Mouse (Mus musculus) 3134 (cell line): ENCODE data around the gene Myo1e.

ENCODE experiments used
- DNase-seq: peaks from one replicate; pipeline ENCODE4 v3.0.0-alpha.2; 2011; ENCODE audit warnings: low spot score; ENCODE audit not compliant: insufficient read length; ENCODE audit errors: extremely low read depth

The Myo1e gene

DNA sequence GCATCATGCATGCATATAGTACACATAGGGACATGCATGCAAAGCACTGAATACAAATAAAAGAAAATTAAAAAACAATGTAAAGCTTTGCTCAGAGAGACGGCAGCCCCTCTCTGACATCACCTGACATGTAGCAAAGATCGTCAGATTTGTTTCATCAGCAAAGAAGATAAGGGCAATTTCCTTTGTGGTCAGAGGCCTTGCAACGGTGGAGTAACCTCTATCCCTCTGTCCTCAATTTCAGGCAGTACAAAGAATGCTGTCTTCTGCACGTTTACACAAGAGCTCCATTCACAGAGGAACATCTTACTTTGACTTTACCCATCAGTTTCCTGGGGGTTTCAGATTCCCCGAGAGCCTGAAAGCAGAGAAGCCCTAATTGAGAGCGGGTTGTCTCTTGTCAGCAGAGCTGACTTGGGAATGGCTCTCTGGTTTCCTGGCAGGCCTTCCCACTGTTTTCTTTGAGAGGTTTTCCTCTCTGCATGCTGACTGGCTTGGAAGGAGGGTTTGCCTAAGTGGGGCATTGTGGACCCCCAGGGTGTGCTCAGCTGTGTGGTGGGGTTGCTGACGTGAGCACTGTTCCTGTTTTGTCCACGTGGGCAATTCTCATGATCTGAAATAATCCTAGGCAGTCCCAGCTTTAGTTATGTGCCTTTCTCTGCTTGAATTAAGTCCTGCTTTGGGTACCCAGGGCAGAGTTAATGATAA is 144.6 kb downstream of the Myo1e start:
- DNase-seq, result no peak

DNA sequence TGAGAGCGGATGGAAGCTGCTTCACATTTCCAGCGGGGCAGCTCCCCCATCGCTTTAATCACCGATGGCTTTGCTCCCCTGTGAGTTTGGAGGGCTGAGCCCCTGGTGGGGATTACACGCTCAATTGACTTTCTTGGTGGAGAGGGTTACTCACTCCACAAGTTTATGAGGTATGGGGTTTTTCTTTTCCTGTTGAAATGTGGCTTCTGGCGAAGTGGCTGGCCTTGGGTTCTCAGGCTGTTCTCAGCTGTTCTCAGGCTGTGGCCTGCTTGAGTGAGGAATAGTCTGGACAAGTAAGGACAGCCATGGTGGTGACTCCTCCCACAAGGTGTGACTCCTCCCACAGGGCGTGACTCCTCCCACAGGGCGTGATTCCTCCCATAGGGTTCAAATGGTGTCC is 149.1 kb downstream of the Myo1e start:
- no peak for DNase-seq

- no peak for DNase-seq
Measured at GRCm38 (mm10) chr9:70359402-70360131, 152.4 kb downstream of the Myo1e start.

- no peak for DNase-seq
Measured at GRCm38 (mm10) chr9:70364741-70365140, 157.6 kb downstream of the Myo1e start.

- no peak for DNase-seq
Measured at GRCm38 (mm10) chr9:70365915-70366314, 158.8 kb downstream of the Myo1e start.

GRCm38 (mm10) chr9:70366898-70367297 is 159.7 kb downstream of the Myo1e start:
- no peak for DNase-seq

DNA sequence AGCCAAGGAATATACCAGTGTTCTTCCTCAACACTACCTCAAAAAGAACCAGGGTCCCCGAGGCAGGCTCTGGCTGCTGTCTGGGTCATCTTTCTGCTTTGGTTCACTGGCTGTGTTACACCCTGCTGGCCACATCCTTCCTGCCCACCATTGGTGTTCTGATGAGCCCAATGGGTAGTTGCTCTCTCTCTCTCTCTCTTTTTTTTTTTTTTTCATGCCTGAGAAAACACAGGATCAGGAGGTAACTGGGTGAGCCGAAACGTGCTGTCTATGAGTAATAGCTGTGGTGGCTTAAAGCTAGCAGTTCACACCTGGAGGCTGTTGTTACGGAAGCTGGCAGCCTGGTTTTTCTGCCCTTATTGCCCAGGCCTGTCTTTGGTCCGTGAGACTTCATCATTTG is 164.5 kb downstream of the Myo1e start:
- DNase-seq, result no peak

DNA sequence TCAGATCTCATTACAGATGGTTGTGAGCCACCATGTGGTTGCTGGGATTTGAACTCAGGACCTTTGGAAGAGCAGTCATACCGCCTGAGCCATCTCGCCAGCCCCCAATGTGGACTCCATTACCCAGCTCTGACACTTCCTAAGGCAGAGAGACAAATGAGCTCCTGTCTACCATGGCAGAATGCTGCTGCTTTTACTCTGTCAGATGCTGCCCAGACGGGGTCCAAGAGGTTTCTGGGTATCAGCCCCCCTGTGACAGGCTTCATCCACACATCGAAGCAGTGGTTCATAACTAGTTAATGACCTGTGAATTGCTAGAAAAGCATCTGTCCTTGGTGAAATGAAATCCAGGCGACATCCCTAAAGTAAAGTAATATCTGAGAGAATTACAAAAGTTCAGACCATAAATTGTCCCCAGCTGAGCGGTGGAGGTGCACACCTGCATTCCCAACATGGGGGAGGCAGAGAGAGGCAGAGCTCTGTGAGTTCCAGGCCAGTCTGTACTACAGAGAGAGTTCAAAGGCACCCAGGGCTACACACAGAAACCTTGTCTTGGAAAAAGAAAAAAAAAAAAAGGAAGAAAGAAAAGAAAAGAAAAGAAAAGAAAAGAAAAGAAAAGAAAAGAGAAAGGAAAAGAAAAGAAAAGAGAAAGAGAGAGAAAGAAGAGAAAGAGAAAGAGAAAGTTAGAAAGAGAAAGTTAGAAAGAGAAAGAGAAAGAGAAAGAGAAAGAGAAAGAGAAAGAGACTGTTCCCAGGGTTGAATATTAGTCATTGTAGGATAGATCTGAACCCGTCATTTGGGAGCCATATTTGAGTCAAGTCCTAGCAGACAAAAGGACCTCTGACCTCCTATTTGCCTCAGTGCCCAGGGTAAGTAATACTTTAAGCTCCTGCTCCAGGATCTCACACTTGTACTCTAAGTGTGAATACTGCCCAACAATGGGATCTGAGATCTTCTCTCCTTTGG is 172.6 kb downstream of the Myo1e start:
- DNase-seq, result no peak

- no peak for DNase-seq
Measured at GRCm38 (mm10) chr9:70382091-70382490, 174.9 kb downstream of the Myo1e start.

DNA sequence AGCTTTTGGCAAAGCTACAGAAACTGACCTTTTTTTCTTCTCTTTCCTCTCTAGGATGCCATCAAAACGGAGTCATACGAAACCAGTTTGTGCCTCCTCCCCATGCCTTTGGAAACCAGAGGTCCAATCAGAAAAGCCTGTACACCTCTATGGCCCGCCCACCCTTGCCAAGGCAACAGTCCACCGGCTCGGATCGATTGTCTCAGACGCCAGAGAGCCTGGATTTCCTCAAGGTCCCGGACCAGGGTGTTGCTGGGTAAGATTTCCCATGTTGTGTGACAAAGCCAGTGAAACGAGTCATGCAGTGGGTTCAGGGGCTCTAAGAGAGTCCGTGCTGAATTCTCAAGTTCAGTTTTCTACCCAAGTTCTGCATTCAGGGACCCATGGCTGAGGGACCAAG is 176.6 kb downstream of the Myo1e start:
- DNase-seq, result no peak

DNA sequence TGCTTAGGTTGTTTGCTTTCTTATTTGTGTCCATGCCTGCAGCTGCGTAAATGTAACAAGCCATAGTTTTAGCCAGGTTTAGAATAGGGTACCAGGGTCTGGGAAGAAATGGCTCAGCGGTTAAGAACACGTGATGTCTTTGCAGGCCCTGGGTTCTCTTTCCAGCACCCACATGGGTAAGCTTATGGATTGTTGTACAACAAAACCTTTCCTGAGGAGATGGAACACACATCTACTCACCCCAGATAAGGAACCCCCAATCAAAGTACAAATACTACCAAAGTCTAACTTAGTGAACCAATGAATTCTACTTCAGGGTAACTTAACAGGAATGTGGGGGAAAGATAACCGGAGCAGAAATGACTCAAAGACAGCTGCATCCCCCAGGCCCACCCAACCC is 177.3 kb downstream of the Myo1e start:
- no peak for DNase-seq

DNA sequence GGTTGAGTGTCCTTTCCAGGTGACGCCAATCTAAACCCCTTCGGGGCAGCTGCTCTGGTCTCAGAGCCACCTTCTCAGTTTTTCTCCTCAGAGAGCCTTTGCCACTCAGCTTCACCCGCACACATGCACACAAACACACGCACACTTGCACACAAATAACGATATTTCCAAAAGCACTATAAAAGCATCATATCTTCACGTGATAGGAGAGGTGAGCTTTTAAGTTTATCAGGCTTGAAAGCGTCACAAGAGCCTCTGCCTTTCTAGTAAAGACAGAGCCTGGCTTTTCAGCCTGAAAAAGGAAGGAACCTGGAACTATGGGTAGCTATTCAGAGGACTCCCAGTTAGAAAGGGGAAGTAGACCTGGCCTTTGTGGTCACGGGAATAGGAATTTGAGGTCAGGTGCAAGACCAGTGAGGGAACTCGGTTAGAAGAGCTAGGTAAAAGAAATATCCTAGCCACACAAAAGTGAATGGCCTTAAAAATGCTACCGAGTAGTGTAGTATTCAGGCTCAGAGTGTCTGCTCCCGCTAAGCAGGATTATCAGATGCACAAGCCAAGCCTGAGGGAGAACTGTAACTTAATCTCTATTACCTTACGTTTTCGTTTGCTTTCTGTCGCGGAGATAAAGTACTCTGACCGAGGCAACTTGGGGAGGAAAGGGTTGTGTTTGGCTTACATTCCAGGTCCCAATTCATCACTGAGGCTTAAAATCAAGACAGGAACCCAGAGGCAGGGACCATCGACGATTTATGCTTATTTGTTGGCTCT is 178.0 kb downstream of the Myo1e start:
- DNase-seq, result no peak

DNA sequence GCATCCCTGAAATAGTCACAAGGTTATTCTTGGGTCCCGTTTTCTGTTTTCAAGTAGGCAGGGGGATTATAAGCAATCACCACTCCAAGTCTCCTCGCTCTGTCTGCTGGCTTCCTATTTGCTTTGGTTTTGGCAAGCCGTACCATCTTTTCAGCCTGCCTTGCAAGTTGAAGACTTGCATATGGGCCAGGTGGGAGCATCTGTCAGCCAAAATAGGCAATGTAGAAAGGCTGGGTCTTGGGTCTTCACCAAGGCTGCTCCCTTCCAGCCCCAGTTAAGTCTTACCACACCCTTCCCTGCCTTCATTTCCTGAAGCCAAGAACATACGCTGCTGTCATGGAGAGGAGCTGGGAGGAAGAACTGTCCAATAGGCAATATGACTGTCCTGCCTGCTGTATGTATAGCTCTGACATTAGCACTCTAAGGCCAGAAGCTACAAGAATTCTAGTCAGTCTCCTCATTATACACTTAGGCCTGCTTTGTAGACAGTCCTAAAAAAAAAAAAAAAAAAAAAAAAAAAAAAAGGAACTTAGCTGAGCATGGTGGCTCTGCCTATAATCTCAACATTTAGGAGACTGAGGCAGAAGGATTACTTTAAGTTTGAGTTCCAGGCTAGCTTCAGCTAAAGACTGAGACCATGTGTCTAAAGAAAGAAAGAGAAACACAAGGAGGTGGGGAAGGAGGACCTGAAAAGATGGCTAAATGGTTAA is 180.4 kb downstream of the Myo1e start:
- DNase-seq, result no peak

DNA sequence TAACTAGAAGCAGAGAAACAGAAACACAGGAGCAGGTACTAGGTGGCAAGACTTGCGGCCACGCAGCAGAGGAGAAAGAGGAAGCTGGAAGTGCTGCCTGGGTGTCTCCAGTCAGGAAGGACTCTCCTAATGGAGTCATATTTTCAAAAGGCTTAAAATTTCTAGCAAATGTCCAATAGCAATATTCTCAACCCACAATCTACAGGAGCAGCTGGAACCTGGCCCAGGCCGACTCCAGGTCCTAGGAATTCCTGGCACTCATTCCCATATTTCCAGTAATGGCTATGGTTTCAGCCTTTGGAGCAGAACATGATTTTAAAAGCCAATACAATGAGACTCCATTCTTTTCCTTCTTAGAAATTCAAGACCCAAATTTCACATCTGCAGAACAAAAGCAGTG is 182.4 kb downstream of the Myo1e start:
- no peak for DNase-seq

DNA sequence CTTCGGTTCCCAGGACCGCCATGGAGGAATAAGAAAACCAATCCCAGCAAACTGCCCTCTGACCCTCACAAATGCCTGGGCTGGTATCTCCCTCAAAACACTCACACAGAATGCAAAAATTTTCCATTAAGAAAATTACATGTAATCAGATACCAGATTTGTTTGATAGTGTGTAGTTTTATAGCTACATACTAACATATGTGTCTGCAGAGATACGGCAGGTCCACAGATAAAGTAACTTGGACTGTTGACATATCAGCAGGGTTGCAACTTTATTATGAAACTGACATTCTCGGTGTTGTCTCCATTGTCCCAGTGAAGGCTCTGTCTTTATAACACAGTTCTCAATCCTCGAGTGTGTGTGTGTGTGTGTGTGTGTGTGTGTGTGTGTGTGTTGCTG is 183.9 kb downstream of the Myo1e start:
- DNase-seq, result no peak

- DNase-seq, result no peak
Measured at GRCm38 (mm10) chr9:70391660-70392562, 184.8 kb downstream of the Myo1e start.

DNA sequence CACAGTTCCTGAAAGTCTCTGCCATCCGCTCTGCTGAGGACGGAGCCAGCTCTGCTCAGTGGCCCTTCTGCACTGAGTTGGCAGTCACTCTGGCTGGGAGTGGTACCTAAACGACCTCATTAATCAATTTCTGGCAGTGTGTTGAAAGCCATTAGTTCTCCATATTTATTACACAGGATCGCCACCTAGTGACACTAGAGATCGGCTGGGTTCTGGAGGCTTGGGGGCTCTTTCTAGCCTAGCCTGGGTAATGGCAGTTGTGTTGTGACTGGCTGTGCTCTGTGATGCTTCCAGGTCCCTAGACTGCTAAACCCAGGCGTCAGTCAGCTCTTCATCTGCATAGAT is 185.4 kb downstream of the Myo1e start:
- DNase-seq, result no peak

DNA sequence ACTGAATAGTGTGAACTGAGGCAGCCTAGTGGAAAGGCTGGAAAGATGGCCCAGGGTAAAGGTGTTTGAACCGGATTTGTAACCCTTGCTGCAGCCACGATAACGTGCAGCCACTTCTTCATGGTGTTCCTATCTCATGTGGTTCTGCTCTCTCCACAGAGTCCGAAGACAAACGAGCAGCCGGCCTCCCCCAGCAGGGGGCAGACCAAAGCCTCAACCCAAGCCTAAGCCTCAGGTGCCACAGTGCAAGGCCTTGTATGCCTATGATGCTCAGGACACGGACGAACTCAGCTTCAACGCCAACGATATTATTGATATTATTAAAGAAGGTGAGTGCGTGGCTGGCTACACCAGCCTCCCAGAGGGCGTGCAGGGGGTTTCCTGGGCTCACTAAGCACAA is 188.5 kb downstream of the Myo1e start:
- DNase-seq, result no peak

DNA sequence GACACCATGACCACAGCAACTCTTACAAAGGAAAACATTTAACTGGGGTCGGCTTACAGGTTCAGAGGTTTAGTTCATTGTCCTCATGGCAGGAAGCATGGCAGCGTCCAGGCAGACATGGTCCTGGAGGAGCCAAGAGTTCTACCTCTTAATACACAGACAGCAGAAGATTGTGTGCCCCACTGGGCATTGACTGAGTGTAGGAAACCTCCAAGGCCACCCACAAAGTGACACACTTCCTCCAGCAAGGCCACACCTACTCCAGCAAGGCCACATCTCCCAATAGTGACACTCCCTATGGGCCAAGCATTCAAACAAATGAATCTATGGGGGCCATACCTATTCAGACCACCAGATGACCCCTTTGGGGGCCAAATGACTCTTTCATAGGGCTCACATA is 188.9 kb downstream of the Myo1e start:
- DNase-seq, result no peak
